Mouse (Mus musculus): ENCODE measurements at regions not wholly inside any gene's neighbourhood (a gene's known extent, or its start where the extent isn't known, plus 50 kb on each side); places are given as distances from the start of the nearest gene placed in this dataset.

- no peak for DNase-seq
These were observed 594.9 kb upstream of the Fam92a start for GRCm38 (mm10) chr4:12766763-12767162.

GRCm38 (mm10) chr4:12750817-12751216, 579.0 kb upstream of the Fam92a start:
- DNase-seq, result no peak

DNA sequence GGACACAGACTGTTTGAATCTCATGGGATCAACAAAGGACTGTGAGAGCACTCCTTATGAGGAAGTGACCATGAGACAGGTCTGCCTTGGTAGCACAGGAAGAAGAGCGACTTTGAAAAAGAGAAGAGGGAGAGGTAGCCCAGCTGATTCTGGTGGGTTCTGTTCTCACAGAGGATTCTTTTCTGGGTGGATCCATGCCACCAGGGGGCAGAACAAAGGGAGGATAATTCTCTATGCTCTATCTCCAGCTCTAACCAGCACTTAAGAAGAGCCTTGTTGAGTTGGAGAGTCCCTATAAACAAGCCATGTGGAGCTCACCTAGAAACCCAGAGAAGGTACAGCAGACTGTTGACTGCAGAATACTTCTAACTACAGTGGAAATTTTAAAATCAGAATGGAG, 578.1 kb upstream of the Fam92a start:
- no peak for DNase-seq

- no peak for DNase-seq
These were observed 572.0 kb upstream of the Fam92a start for GRCm38 (mm10) chr4:12743714-12744327.

- DNase-seq, result no peak
These were observed 564.6 kb upstream of the Fam92a start for GRCm38 (mm10) chr4:12736411-12736810.

GRCm38 (mm10) chr4:12700189-12700588, 528.4 kb upstream of the Fam92a start:
- DNase-seq, result no peak

DNA sequence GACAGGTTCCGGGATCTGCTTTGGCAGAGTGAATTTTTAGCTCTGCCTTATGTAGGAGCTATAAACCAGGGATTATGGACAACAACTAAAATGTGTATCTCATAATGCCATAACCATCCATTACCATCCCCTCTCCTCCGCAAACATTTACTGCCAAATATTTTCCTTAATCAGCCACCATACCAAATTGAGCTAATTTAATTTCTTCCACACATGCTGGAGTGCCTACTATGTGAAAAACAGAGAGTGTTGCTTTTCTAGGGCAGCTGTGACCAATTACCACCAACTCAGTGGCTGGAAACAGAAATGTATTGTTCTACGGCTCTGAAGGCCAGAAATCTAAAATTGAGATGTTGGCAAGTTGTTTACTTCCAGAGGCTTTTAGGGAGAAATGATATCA, 506.0 kb upstream of the Fam92a start:
- DNase-seq, result no peak

DNA sequence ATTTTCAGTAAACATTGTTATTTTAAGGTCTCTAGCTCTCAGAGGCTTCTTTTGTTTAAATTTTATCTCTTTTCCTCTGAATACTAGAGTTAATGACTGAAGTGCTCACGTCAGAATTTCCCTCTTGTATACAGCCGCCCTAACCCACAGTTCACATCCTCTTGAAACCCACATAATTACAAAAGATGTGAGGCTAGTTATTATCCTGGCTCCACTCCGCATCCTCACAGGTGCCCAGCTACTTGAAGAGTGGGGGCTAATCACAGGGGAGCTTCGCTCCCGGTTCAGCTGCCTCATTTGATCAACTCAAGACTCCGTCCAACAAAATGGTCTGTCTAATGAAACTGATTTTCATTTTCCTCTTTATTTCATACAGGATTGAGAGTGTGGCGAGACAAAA, 499.6 kb upstream of the Fam92a start:
- no peak for DNase-seq

- DNase-seq, result no peak
These were observed 491.4 kb upstream of the Fam92a start for GRCm38 (mm10) chr4:12663176-12663575.

DNA sequence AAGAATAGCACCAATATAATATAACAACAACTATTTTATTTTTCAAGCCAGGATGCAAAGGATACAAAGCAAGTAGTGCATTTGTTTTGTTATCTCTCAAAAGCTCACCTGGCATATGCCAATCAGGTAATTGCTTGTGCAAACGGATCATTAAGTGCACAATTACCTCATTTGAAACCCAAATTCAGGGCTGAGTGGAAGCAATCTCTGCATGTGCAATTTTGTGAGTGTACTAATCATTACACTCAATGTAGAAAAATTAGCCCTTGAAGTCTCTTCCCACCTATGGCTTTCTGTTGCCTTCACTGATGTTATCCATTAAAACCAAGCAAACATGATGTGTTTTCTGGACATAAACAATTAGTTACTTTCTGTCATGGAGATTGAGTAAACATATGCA, 490.9 kb upstream of the Fam92a start:
- no peak for DNase-seq

DNA sequence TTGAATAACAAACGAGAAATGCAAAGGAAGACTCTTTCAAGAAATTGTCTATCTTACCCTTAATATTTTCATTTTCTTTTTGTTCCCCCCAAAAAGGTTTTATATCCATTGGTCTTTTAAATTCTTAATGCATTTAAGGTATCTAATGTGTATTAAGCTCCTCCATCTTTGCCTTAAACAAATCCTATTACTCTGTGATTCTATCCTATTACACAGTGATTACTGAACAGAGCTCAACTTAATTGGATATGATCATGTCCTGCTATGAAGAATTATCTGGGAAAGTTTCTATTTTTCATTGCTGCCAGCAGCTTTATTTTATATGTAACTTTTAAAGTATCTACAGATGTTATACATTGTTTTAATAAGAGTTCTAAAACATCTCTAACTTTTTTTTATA, 487.3 kb upstream of the Fam92a start:
- DNase-seq, result no peak

DNA sequence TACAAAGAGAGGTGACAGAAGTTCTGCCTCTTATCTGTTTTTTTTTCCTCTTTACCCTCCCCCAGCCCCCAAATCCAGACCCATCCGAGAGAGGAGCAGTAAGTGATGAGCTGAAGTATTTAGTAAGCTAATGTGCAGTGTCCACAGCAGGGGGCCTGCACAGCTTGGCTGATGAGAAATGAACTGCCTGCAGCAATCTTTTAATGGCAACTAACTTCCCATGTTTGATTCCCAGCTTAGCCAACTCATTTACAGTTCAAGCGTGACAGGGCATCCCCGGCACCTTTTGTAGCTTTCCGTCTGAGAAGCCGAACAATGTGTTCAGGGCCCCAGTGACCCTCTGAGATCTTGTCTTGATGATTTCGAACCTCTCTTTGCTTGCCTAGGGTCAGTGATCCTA, 486.8 kb upstream of the Fam92a start:
- no peak for DNase-seq

DNA sequence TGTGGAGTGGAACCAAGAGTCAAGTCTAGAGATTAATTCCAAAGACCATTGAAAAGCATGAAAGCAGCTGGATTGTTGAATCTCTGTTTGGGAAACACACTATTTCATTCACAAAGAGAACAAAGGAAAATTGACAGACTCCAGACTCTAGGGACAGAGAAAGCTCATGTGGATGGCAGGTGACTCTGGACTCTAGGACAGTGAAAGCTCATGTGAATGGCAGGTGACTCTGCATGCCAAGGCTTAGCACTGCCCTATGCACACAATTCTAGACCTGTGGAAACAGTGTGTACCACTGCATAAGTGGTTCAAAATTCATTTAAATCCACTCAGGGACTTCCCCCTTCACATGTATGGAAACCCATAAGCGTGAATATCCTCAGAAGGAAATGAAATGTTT, 486.0 kb upstream of the Fam92a start:
- no peak for DNase-seq

DNA sequence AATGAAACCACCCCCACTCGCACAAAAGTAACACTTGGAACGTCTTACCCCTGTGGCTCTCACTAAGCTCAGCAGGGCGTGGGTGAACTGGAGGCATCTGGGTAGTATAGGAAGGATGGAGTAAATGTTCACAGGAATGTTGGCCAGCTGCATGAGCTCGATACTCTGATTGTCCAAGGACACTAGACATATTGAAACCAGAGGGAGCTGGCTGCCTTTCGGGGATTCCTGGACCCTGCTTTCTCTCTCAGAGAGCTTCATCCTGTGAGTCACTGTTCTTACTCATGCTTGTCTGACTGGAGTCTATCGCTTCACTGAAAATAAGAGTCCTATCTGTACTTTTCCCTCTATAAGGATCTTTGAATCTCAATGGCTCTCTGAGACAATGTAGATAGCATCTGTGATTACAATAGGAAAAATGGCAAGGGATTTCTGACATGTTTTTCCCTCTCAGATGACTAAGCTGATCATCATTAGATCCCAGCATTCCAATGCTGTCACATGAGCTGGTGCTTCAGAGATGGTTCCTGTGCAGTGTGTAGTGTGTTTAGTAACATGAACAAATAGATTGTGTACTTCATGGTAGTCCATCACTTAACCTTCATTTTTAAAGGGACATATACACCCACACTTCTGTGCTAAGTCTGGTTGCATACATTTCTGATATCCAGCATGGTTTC, 485.2 kb upstream of the Fam92a start:
- no peak for DNase-seq

DNA sequence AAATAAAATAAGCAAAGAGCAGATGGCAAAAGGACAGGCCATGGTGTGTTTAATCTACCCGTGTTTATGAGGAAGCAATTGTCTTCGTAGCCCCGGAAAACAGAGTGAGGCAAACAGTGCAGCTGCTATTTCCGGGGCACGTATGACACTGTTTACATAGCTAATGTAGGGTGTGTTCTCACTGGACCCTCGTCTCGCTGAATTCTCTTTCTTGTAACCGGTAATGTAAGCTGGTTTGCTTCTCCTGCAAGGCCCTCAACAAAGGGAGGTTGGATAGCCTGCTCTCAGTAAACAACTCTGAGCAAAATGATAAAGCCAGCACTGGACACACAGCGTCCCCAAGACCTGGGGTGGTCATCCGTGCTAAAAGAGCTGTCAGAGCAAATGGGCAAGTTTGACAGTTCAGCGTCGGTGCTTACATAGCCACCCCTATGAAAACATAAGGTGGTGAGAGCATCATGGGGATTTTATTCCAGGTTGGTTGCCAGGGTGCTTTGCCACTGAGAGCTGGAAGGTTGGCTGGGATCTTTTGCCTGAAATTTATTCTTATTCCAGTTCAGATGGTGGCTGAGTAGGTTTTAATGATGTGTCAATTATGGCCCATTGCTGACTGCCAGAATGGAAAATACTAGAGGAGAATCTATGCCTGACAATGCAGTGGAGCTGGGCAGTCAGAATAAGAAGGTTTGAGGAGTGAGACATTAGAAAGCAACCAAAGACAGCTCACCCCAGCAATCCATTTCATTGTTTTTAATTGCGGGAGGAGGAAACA, 483.8 kb upstream of the Fam92a start:
- DNase-seq, result no peak

DNA sequence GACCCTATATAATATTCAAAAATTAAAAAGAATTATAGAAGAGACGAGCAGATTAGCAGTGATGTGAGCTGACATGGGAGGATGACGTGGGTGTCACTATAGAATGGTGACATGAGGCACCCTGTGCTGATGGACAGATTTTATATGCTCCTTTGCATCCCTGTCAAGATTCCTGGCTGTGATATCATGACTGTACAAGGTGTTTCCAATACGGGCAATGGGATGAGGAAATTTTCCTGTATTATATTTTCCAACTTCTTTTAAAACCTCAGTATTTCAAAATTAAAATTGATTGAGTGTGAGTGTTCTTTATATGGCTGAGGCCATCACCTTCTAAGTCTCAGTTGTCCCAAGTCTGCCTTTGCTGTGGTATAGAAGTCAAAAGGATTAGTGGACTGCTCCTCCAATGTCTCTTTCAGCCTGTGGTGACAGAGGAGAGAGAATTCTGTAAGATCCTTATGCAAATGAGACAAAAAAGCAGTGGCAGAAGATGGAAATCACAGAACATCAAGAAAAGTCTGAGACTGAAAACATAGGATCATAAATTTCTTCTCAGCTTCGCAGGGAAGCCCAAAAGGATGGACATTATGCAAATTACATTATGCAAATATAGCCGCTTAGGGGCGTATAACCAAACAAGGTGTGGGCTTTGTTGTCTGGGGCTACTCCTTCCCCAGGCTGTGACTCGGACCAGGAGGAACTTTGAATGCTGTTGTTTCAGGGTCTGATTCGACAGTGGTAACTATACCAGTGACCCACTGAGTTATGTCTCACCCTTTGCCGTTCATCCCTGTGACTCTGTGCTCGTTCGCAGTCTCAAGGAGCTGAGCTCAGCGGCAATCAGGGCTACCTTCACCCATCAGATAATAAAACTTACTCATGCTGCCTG, 483.0 kb upstream of the Fam92a start:
- DNase-seq, result no peak

DNA sequence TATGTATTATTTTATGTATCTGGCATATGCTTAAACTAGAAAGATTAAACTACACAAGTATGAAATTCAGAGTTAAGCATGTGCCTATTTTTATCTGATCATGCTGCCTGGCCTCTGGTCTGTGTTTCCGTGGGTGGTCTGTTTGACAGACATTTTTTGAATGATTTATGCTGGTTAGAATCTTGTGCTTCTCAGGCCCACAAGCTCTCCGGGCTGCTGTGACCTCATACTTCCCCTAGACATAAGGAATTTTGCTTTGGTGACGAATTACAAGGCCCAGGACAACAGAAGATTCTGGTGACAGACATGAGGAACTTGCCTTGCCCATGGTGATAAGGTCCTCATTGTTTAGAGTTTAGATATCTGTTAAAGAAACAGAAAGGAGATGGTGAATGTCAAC, 475.9 kb upstream of the Fam92a start:
- no peak for DNase-seq

DNA sequence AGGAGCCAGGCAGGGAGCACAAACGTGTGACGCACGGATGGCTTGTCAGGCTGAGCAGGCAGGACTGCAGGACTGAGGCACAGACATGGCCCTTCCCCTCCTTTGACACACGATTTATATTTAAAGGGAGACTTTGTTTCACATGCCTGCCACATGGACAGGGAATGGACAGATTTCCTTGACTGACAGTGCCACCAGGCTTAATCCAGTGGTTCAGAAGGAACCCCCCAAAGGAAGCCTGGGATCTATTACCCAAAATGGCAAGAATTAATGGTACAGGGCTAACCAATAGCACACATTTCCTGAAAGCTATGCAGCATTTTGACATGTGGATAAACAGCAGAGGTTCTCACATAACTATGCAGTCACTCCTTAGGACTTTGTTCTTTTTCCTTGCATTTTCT, 470.7 kb upstream of the Fam92a start:
- no peak for DNase-seq

- no peak for DNase-seq
These were observed 457.6 kb upstream of the Fam92a start for GRCm38 (mm10) chr4:12629375-12629821.

DNA sequence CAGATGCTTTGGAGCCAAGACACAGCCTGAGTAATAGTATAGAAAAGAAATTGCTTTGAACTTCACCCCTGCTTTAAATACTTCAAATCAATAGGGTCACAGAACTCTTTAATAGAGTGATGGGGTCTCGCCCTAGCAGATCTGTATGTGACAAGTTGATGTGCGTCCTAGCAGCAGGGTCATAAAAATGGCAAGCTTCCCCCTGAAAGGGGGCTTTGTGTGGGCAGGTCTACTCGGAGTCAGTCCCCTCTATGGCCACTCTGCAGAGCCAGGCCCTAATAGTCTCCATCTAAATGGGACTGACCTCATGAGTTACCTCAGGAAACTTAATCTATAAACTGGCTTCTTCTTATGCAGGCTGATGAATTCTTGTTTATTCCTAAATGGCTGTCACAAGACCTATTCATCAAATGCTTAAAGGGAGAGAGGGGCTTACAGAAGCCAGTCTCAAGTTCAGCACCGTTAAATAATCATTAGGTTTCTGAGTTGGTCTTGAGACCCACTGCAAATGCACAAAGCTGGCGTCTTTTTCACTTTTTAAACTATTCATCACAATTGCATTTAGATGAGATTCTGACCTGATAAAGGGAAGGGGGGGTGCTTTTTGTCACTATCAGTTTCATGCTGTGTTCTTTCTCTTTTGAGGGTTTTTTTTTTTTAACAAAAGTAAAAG, 457.0 kb upstream of the Fam92a start:
- no peak for DNase-seq

- no peak for DNase-seq
These were observed 455.5 kb upstream of the Fam92a start for GRCm38 (mm10) chr4:12627158-12627871.

GRCm38 (mm10) chr4:12620756-12621270, 449.0 kb upstream of the Fam92a start:
- no peak for DNase-seq

All from spleen, adult 18-20 months (tissue).